Mouse (Mus musculus): ENCODE results near the gene Tpm1.

Tpm1 gene

GRCm38 (mm10) chr9:67046881-67047605 lies 2.2 kb downstream of the Tpm1 start:
- peak; percentile 27 to 40 for DNase-seq (ENCODE audit: inconsistent age in 2 of 2, low spot score in 1 of 2)

GRCm38 (mm10) chr9:67045966-67046602 lies 3.1 kb downstream of the Tpm1 start:
- DNase-seq (ENCODE audit: inconsistent age in 2 of 2, low spot score in 1 of 2) = no peak

DNA sequence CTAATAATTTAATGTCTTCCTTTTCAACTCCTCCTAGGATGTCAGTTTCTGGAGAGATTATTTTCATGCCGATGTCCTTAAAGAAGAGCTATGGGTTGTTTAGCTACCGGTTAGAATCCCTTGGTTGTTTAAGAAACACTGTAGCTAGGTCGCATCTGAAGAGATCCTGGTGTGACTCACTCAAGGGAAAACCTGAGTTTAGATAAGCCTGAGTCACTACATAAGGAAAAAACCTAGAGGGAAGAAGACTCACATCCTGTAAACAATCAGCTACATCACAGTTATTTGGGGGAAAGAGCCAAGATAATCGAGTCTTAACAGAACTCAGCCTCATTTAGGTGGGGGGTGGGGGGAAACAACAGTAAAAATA lies 3.9 kb downstream of the Tpm1 start:
- no peak for DNase-seq (ENCODE audit: inconsistent age in 2 of 2, low spot score in 1 of 2)

DNA sequence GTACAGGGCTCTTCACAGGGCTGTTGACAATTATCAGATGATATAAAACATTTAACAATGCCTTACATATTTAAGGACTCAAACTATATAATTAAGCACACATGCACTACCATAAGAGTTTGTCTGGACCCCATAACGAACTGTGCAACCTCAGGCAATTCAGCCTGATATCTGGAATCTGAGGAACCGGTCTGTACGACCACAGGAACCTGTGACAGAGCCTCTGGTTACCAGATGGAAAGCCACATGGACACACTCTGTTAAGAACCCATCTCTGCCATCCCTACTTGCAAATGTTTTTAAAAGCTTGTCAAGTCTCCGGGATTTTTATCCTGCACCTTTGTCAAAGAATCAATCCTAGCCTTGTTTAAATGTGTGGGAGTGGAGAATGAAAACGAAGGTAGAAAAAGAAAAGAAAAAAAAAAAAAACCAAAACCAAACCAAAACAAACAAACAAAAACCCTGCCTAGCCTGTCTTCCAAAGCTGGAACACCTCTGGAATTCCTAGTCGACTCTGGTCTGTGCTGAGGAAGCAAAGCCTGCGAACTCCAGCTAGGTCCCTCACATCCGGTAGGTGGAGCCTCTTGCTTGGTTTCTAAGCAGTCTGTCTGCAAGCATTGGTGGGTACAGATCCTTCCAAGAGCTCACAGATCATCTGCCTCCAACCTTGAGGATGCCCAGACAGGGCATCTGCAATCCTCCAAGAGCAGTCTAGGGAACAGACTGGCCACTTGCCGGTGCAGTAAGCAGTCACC lies 4.5 kb downstream of the Tpm1 start:
- peak; percentile 77 to 86 for DNase-seq (ENCODE audit: inconsistent age in 2 of 2, low spot score in 1 of 2)

DNA sequence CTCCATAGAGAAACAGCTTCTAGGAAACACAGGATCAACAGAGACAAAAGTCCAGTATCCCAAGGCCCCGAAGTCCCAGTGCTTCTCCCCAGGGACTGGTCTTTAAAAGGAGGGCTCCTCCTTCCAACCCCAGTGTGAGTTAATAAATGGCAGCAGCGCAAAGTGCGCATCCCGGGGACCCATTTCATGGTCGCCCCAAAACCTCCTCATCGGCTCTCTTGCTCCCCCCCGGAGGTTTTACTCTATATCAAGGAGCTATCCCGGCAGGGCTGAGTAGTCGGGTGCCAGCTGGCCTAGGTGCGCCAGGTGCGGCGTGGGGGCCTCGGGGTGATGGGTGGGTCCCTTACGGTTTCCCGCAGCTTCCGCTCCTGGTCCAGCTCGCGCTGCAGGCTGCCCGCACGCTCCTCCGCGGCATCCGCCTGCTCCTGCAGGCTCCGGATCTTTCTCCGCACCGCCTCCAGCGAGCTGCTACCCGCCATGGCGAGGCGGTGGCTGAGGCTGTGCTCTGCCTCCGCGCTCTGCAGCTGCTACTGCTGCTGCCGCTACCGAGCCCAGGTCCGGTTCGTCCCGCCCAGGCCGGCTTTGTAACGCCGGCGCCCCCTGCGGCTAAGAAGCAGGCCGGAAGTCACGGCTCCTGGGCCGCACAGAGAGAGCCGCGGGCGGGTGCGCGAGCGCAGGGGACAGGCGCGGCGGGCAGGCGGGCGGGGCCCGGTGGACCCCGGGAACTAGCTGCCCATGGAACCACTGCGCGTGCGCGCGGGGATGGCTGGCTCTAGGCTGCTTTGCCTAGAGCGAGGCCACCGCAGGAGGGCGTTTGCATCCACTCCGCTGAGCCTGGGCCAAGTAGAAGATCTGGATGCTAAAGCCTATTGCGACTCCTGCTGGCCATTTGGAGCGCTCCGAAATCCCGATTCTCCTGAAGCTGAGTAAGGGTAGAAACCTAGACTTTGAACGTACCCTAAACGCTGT lies 5.7 kb downstream of the Tpm1 start:
- peak; percentile 100 for DNase-seq (ENCODE audit: inconsistent age in 2 of 2, low spot score in 1 of 2)

- DNase-seq (ENCODE audit: inconsistent age in 2 of 2, low spot score in 1 of 2) = no peak
Observed at GRCm38 (mm10) chr9:67042813-67043207, 6.4 kb downstream of the Tpm1 start.

DNA sequence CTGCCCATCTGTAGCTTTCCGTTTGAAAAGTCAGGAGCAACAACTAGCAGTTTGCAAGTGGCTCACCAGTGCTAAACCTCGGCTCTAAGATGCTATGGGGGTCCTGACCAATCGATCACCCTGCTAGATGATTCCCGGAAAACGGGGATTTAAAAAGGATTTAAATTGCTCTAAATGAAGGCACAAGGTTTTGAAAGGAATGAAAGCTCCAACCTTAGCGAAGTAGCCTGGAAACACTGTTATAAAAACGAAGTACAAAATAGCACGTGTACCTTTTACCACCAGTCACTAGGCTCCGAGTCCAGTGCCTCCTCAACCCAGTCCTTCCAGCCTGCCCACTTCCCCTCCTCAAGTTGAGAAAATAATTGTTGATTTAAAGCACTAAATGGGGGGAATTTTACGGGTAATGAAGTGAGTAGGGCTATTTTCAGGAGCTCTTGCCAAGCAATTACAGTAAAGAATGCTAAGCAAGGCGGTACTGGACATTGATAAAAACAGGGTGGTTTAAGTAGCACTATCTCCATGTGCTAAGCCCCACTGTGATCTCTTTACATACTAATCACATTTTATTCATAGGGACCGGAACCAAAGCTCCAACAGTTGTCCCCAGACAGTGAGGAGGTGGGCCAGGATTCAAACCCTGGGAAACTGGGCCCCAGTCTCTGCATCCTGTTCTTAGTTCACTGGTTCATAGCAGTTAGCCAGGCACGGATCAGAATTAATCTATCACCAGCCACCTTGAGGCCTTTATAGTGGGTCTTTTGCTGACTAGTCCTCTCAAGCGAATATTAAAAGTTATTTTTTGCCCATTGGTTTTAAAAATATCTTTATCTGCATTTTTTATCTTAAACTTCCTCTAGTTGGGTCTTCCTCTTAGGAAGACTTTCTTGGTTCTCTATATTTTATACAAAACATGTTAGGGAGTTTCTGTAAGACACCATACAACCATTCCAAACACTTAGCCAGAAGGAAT lies 7.1 kb downstream of the Tpm1 start:
- peak; percentile 24 to 77 for DNase-seq (ENCODE audit: inconsistent age in 2 of 2, low spot score in 1 of 2)

- DNase-seq (ENCODE audit: inconsistent age in 2 of 2, low spot score in 1 of 2) = peak; percentile 51 to 81
Observed at GRCm38 (mm10) chr9:67040963-67041839, 8.0 kb downstream of the Tpm1 start.

GRCm38 (mm10) chr9:67039867-67040266 lies 9.3 kb downstream of the Tpm1 start:
- peak; percentile 9 to 56 for DNase-seq (ENCODE audit: inconsistent age in 2 of 2, low spot score in 1 of 2)

DNA sequence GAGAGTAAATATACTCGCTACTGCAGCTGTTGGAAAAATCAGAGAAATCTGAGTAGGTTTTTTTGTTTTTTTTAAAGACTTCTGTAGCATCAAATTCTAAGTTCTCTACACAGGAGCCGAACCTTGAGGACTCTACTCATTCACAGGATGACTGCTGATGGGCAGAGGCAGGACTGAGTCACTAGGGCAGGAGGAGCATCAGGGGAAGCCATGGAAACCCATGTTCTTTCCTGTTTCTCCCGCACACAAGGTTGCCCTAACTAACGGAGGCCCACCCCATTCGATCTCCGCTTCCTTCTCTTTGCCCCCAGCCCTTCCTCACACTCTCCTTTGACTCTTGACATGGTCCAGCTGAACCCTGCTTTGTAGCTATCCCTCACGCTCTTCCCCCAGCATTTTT lies 10.5 kb downstream of the Tpm1 start:
- peak; percentile 37 to 65 for DNase-seq (ENCODE audit: inconsistent age in 2 of 2, low spot score in 1 of 2)

DNA sequence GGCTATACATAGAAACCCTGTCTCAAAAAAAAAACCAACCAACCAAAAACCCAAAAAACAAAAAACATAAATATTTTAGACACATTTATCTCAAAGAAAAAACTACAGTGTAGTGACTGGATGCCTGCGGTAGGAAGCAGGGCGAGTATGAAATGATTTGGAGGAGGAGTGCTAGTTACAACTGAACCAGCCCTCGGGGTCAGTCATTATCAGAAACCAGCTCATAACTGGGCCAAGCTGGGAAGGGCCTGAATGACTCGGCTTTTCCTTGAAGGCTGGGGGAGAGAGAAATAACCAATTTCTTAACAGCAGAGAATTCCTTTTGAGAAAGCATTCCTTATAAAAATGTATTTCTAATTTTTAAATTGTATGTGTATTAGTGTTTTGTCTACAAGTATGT lies 11.5 kb downstream of the Tpm1 start:
- peak in 1 of 2 experiments; percentile 51 for DNase-seq (ENCODE audit: inconsistent age in 2 of 2, low spot score in 1 of 2)

DNA sequence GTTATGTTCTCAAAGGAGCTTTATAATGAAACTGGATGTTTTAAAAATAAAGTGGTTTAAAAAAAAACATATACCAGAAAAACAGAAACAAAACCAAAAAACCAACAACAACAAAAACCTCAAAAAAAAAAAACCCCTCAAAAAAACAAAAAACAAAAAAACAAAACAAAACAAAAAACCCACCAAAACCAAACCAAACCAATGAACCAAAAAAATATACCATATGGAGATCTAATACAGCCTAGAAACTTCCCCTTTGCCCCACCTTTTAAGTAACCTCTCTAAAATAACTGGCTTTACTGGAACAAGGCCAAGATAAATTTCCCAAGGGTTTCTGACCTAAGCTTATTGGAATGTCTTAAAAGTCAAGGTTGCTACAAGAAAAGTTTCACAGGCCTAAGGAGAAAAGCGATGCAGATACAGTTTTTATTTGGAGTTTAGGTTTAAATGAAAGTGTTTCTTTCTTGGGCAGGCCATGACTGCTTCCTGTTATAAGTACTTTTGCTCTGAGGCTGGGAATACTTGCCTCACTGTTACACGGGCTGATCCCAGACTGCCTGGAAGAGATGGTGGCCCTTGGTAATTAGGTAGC lies 12.6 kb downstream of the Tpm1 start:
- peak; percentile 14 to 85 for DNase-seq (ENCODE audit: inconsistent age in 2 of 2, low spot score in 1 of 2)

- peak; percentile 31 to 58 for DNase-seq (ENCODE audit: inconsistent age in 2 of 2, low spot score in 1 of 2)
Observed at GRCm38 (mm10) chr9:67035957-67036451, 13.2 kb downstream of the Tpm1 start.

DNA sequence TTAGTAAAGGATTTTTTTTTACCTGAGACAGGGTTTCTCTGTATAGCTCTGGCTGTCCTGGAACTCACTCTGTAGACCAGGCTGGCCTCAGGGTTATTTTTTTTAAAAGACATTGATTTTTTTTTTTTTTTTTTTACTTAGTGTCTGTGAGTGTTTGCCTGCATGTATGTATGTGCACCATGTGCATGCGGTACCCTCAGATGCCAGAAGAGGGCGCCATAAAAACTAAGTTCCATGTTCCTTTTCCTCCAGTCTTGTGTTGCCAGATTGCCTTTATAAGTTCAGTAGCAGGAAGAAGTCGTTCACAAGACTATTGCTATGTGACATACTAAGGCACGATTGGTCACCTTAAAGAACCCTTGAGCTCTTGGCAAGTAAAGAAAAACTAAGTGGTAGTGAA lies 14.5 kb downstream of the Tpm1 start:
- DNase-seq (ENCODE audit: inconsistent age in 2 of 2, low spot score in 1 of 2) = peak in 1 of 2 experiments; percentile 40

- no peak for DNase-seq (ENCODE audit: inconsistent age in 2 of 2, low spot score in 1 of 2)
Observed at GRCm38 (mm10) chr9:67033016-67033415, 16.2 kb downstream of the Tpm1 start.

GRCm38 (mm10) chr9:67032611-67033010 lies 16.6 kb downstream of the Tpm1 start:
- no peak for DNase-seq (ENCODE audit: inconsistent age in 2 of 2, low spot score in 1 of 2)

GRCm38 (mm10) chr9:67029518-67029917 lies 19.7 kb downstream of the Tpm1 start:
- DNase-seq (ENCODE audit: inconsistent age in 2 of 2, low spot score in 1 of 2) = no peak

GRCm38 (mm10) chr9:67028929-67029328 lies 20.3 kb downstream of the Tpm1 start:
- DNase-seq (ENCODE audit: inconsistent age in 2 of 2, low spot score in 1 of 2) = no peak
